Mouse (Mus musculus): Measurements from ENCODE around the gene Cdca8. TPM values are rescaled to one million over a fixed set of nuclear protein-coding genes. Genes with fewer than 3 reads are reported as not detected.
A peak's percentile ranks its signal among the peaks of the same experiment; 100 is the strongest.

Gene Cdca8
- polyA plus RNA-seq, 1 experiment from 2014 or later: 128 TPM

GRCm38 (mm10) chr4:124970677-124971076 lies 31.6 kb upstream of the Cdca8 start:
- H3K9me3 ChIP-seq: no peaks in the 10 kb centered on the region
- no peak overlapping the region for H3K27ac ChIP-seq
- H3K4me1 ChIP-seq (replicated peaks): peaks cover 4% of the 10 kb centered on the region; the same call in 1 of the 2 replicates
- no peak overlapping the region for H3K4me2 ChIP-seq (replicated peaks)
- peak; percentile 26; the same call in 1 of the 2 replicates for ATAC-seq
- no peaks in the 10 kb centered on the region for H3K36me3 ChIP-seq
- no peak overlapping the region for H3K9ac ChIP-seq
- 34% methylated on average over 5 of the region's 5 CpGs for WGBS
- H3K27me3 ChIP-seq (replicated peaks): no peaks in the 10 kb centered on the region; the same call in 1 of the 2 replicates
- no peak overlapping the region for H3K4me3 ChIP-seq (replicated peaks)

GRCm38 (mm10) chr4:124970194-124970593 lies 31.1 kb upstream of the Cdca8 start:
- no peak for ATAC-seq
- no peaks in the 10 kb centered on the region for H3K9me3 ChIP-seq
- H3K4me3 ChIP-seq (replicated peaks): no peak overlapping the region
- H3K27ac ChIP-seq: no peak overlapping the region
- 66% methylated on average over 11 of the region's 11 CpGs for WGBS
- no peak overlapping the region for H3K9ac ChIP-seq
- no peaks in the 10 kb centered on the region for H3K36me3 ChIP-seq
- H3K27me3 ChIP-seq (replicated peaks): no peaks in the 10 kb centered on the region; the same call in 1 of the 2 replicates
- H3K4me2 ChIP-seq (replicated peaks): no peak overlapping the region
- peaks cover 4% of the 10 kb centered on the region; the same call in 1 of the 2 replicates for H3K4me1 ChIP-seq (replicated peaks)

- H3K27ac ChIP-seq: no peak overlapping the region
- H3K36me3 ChIP-seq: no peaks in the 10 kb centered on the region
- H3K9me3 ChIP-seq: no peaks in the 10 kb centered on the region
- H3K27me3 ChIP-seq (replicated peaks): no peaks in the 10 kb centered on the region; the same call in 1 of the 2 replicates
- H3K4me2 ChIP-seq (replicated peaks): no peak overlapping the region
- no peak overlapping the region for H3K9ac ChIP-seq
- WGBS: 73% methylated on average over 7 of the region's 7 CpGs
- H3K4me1 ChIP-seq (replicated peaks): peaks cover 4% of the 10 kb centered on the region; the same call in 1 of the 2 replicates
- no peak overlapping the region for H3K4me3 ChIP-seq (replicated peaks)
- ATAC-seq: no peak
Measured at GRCm38 (mm10) chr4:124969219-124969848, 30.2 kb upstream of the Cdca8 start.

GRCm38 (mm10) chr4:124968711-124969110 lies 29.6 kb upstream of the Cdca8 start:
- Histone ChIP-seq H3K9me3 (no peaks in the 10 kb centered on the region), H3K27ac (no peak overlapping the region), H3K4me3 (replicated peaks) (no peak overlapping the region), H3K9ac (no peak overlapping the region), H3K4me1 (replicated peaks) (peaks cover 4% of the 10 kb centered on the region; the same call in 1 of the 2 replicates), H3K36me3 (no peaks in the 10 kb centered on the region), H3K4me2 (replicated peaks) (no peak overlapping the region), H3K27me3 (replicated peaks) (no peaks in the 10 kb centered on the region)
- ATAC-seq: no peak
- WGBS: 70% methylated on average over 6 of the region's 6 CpGs

- WGBS: 19% methylated on average over 8 of the region's 8 CpGs
Measured at GRCm38 (mm10) chr4:124964912-124965599, 25.9 kb upstream of the Cdca8 start.

GRCm38 (mm10) chr4:124962576-124962975 lies 23.5 kb upstream of the Cdca8 start:
- no peaks in the 10 kb centered on the region for H3K9me3 ChIP-seq
- H3K4me1 ChIP-seq (replicated peaks): no peaks in the 10 kb centered on the region
- no peak overlapping the region for H3K4me3 ChIP-seq (replicated peaks)
- no peak overlapping the region for H3K4me2 ChIP-seq (replicated peaks)
- no peaks in the 10 kb centered on the region for H3K36me3 ChIP-seq
- H3K27me3 ChIP-seq (replicated peaks): no peaks in the 10 kb centered on the region
- no peak overlapping the region for H3K9ac ChIP-seq
- 38% methylated on average over 11 of the region's 11 CpGs for WGBS
- ATAC-seq: no peak
- H3K27ac ChIP-seq: no peak overlapping the region

More at GRCm38 (mm10) chr4:124964912-124965599, 25.9 kb upstream of the Cdca8 start:
- Histone ChIP-seq H3K36me3 (no peaks in the 10 kb centered on the region), H3K4me2 (replicated peaks) (no peak overlapping the region), H3K4me1 (replicated peaks) (no peaks in the 10 kb centered on the region), H3K9ac (no peak overlapping the region), H3K4me3 (replicated peaks) (no peak overlapping the region), H3K27me3 (replicated peaks) (no peaks in the 10 kb centered on the region), H3K27ac (no peak overlapping the region), H3K9me3 (no peaks in the 10 kb centered on the region)
- no peak for ATAC-seq

GRCm38 (mm10) chr4:124960940-124961339 lies 21.8 kb upstream of the Cdca8 start:
- no peak for ATAC-seq
- Histone ChIP-seq H3K36me3 (no peaks in the 10 kb centered on the region), H3K4me2 (replicated peaks) (no peak overlapping the region), H3K4me3 (replicated peaks) (no peak overlapping the region), H3K27ac (no peak overlapping the region), H3K9me3 (no peaks in the 10 kb centered on the region), H3K9ac (no peak overlapping the region), H3K4me1 (replicated peaks) (no peaks in the 10 kb centered on the region), H3K27me3 (replicated peaks) (no peaks in the 10 kb centered on the region)
- 88% methylated on average over 11 of the region's 11 CpGs for WGBS

GRCm38 (mm10) chr4:124959062-124959461 lies 20.0 kb upstream of the Cdca8 start:
- ATAC-seq: no peak

GRCm38 (mm10) chr4:124957284-124957683 lies 18.2 kb upstream of the Cdca8 start:
- Histone ChIP-seq H3K27me3 (replicated peaks) (0 out of 2 replicates have a peak, but pooled peaks cover 3% of the 10 kb centered on the region), H3K9ac (no peak overlapping the region), H3K4me2 (replicated peaks) (no peak overlapping the region), H3K27ac (no peak overlapping the region), H3K4me1 (replicated peaks) (no peaks in the 10 kb centered on the region), H3K4me3 (replicated peaks) (no peak overlapping the region), H3K9me3 (no peaks in the 10 kb centered on the region), H3K36me3 (no peaks in the 10 kb centered on the region)
- WGBS: 67% methylated on average over 2 of the region's 2 CpGs
- no peak for ATAC-seq

More at GRCm38 (mm10) chr4:124959062-124959461, 20.0 kb upstream of the Cdca8 start:
- Histone ChIP-seq H3K9me3 (no peaks in the 10 kb centered on the region), H3K4me3 (replicated peaks) (no peak overlapping the region), H3K4me2 (replicated peaks) (no peak overlapping the region), H3K9ac (no peak overlapping the region), H3K27ac (no peak overlapping the region), H3K4me1 (replicated peaks) (no peaks in the 10 kb centered on the region), H3K36me3 (no peaks in the 10 kb centered on the region), H3K27me3 (replicated peaks) (0 out of 2 replicates have a peak, but pooled peaks cover 3% of the 10 kb centered on the region)
- 38% methylated on average over 11 of the region's 11 CpGs for WGBS

- H3K36me3 ChIP-seq: no peaks in the 10 kb centered on the region
- no peaks in the 10 kb centered on the region for H3K9me3 ChIP-seq
- no peak overlapping the region for H3K9ac ChIP-seq
- 0 out of 2 replicates have a peak, but pooled peaks cover 3% of the 10 kb centered on the region for H3K27me3 ChIP-seq (replicated peaks)
- H3K4me3 ChIP-seq (replicated peaks): no peak overlapping the region
- WGBS: 50% methylated on average over 4 of the region's 4 CpGs
- H3K4me2 ChIP-seq (replicated peaks): no peak overlapping the region
- peaks cover 5% of the 10 kb centered on the region; the same call in 1 of the 2 replicates for H3K4me1 ChIP-seq (replicated peaks)
- H3K27ac ChIP-seq: no peak overlapping the region
- ATAC-seq: no peak
Measured at GRCm38 (mm10) chr4:124953546-124953945, 14.4 kb upstream of the Cdca8 start.

- Histone ChIP-seq H3K36me3 (no peaks in the 10 kb centered on the region), H3K9me3 (no peaks in the 10 kb centered on the region), H3K4me3 (replicated peaks) (no peak overlapping the region), H3K4me1 (replicated peaks) (peaks cover 5% of the 10 kb centered on the region; the same call in 1 of the 2 replicates), H3K27ac (no peak overlapping the region), H3K4me2 (replicated peaks) (no peak overlapping the region), H3K27me3 (replicated peaks) (0 out of 2 replicates have a peak, but pooled peaks cover 3% of the 10 kb centered on the region), H3K9ac (no peak overlapping the region)
- 35% methylated on average over 10 of the region's 10 CpGs for WGBS
- no peak for ATAC-seq
Measured at GRCm38 (mm10) chr4:124951036-124951433, 11.9 kb upstream of the Cdca8 start.

GRCm38 (mm10) chr4:124950181-124951035 lies 11.3 kb upstream of the Cdca8 start:
- no peak overlapping the region for H3K4me3 ChIP-seq (replicated peaks)
- ATAC-seq: peak; percentile 36
- H3K9me3 ChIP-seq: no peaks in the 10 kb centered on the region
- H3K27me3 ChIP-seq (replicated peaks): 0 out of 2 replicates have a peak, but pooled peaks cover 3% of the 10 kb centered on the region
- no peak overlapping the region for H3K9ac ChIP-seq
- peaks cover 5% of the 10 kb centered on the region; the same call in 1 of the 2 replicates for H3K4me1 ChIP-seq (replicated peaks)
- 44% methylated on average over 21 of the region's 21 CpGs for WGBS
- peak overlapping the region; percentile 33 for H3K4me2 ChIP-seq (replicated peaks)
- H3K36me3 ChIP-seq: no peaks in the 10 kb centered on the region
- H3K27ac ChIP-seq: no peak overlapping the region

Measured in intestine, embryonic 15.5 days (tissue).